Mouse (Mus musculus) thymus, postnatal 4 days (tissue): ENCODE measurements at regions not wholly inside any gene's neighbourhood (a gene's known extent, or its start where the extent isn't known, plus 50 kb on each side); places are given as distances from the start of the nearest gene placed in this dataset.

ENCODE experiments used
- DNase-seq: peaks from one replicate; pipeline ENCODE4 v3.0.0; 2021

DNA sequence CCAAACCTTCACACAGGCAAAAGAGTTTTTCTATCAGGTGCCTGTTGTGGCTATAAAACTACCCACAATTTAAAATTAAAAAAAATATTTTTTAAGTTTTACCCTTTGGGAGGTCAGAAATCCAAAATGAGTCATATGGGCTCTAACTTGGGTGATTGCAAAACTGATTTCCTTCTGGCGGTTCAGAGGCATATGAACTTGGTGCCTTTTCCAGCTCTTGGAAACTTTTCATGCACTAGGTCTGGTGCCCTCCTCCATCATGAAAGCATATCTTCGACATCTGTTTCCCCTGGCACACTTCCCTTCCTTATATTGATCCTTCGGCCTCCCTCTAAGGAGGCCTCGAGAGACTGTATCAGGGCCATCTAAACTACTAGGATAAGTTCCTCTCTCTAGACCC, 168.8 kb downstream of the Gm45692 start:
- no peak for DNase-seq

DNA sequence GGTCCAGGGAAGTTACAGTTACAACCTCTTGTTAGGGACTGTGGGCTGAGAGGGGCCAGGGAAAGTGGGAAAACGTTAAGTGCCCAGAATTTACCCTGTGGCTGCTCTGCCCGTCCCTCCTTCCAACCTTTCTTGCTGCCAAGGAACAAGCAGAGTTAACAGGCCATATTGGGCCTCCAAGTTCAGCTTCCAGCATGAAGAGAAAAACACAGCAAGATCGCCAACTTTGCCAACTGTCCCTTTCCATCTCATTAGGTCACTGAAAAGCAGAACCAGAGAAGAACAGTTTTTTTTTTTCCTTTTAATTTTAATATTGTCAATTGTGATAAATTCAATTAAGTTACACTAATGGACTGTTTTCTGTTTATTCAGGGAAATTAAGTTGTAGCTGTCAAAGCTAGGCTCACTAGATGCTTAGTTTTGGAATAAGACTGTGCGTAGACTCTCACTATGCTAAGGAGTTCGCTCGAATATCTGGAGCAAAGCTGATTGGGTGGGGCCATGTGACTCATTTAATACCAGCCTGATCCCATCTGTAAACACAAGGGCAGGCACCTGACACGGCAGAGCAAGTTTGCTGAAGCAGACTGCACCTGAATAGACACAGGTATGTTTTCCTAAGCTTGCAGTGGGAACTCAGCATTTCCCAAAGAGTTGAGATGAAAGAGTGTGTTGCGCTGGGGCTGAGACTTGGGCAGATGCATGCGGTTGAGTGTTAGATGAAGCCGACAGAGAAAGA, 178.9 kb downstream of the Gm45692 start:
- DNase-seq, result no peak

DNA sequence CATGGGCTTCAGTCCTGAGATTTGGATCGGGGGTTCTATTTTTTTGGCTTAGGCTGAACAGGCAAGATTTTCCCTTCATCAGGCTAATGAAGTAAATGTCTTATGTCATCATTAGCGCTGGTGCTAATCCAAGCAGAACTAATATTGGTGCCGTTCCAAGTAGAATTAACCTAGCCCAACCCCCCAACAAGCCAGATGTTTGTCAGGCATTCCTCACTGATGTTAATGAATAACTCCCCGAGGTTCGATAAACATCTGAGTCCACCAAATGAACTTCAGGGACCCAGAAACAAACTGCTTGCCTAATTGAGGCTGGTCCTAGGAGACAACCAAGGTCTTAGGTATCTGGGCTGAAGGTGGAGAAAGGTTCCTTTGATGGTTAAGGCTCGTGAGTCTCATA, 180.9 kb downstream of the Gm45692 start:
- no peak for DNase-seq

DNA sequence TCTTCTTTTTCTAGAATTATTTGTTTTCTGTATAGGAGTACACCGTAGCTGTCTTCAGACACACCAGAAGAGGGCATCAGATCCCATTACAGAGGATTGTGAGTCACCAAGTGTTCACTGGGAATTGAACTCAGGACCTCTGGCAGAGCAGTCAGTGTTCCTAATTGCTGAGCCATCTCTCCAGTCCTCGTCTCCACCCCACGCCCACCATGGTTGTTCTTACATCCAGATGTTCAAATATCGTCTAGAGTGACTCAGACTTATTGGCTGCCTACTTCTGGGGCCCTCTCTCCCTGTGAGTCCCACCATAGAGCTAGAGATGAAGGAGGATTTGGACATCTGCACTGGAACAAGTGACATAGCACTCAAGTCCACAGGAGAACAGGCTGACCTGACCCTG, 182.6 kb downstream of the Gm45692 start:
- DNase-seq, result no peak

DNA sequence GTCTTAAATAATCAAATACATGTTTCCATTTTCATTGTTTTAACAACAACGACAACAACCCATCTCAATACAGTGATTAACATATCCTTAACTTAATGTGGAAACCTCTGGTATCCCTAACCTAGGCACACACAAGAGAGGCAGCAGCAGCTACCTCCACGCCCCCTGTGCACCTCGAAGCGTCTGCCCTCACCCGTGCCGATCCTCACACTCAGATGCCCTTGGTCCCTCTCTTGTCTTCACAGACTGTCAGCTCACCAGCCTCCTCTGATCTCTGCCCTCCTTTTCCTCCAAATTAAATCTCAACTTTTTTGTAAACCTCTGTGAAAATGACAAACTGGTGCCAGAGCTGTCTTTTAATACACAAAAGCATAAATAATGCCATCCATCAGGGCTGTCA, 185.2 kb downstream of the Gm45692 start:
- no peak for DNase-seq

DNA sequence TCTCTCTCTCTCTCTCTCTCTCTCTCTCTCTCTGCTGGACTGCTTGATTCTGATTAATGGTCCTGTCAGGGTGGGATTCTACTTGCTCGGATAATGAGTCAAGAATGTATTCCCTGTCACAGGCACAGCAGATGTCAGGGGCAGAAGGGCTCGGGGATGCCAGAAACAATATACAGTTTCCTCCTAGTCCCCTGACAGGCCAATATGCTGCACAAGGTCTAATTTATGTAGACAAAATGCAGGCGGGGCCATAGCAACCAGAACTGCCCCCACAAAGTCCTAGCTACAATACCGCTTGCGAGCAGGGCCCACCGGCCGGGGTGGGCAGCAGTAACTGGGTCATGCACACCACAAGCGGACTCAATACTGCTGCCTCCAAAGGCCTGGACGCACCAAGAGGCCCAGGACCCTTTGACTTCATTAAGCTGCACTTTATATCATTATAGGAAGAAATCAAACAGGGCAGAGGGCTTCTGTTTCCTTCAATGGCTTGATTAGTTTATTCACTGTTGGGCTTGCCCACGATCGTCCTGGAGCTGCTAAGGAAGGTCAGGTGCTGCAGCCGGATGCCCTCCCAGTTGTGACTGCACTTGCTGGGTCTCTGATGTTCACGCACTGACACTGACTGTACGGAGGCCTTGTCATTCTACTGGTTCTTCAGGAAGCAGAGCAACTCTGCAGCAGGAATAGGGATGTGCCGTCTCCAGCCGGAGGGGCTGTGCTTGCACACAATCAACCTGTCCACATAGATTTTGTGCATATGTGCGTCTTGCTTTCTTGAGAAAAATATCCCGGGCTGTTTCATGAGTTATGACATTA, 185.9 kb downstream of the Gm45692 start:
- no peak for DNase-seq

DNA sequence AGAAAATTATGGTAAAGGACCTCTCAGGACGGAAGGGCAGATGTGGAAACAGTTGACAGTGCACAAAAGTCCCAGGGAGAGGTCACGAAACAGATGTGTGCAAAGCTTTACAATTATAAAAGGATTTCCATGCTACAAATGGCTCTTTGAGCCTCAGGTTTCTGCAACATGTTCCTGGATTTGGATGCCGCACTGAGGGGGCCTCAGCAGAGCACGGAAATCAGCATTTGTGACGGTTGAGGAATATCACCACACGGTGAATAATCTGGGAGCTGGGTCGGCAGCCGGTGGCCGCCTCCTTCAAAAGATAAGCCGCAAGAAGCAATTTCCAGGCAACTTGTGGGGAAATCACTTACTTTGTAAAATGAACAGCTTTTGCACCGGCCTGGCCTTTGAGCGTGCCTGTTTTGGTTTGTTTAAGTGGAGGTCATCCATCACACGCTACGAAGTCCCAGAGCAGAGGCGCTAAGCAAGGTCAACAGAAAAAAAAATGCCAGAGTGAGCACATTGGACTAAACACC, 188.8 kb downstream of the Gm45692 start:
- no peak for DNase-seq

DNA sequence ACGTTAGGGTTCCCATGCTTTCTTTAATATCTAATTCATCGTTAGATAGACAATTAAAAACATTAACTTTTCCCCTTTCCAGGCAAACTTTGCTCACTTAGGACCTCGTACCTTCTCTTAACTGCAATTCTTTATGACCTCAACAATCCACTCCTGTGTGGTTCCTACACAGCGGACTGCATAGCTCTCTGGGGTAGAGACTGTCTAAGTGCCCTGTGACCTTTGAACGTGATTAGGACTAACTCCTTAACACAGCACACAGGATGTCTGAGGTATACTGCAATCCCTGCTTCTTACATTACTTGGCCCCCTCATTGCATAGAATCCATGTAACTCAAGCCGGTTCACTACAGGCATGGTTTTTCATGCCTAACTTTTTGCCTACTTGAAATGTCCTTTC, 190.4 kb downstream of the Gm45692 start:
- no peak for DNase-seq

DNA sequence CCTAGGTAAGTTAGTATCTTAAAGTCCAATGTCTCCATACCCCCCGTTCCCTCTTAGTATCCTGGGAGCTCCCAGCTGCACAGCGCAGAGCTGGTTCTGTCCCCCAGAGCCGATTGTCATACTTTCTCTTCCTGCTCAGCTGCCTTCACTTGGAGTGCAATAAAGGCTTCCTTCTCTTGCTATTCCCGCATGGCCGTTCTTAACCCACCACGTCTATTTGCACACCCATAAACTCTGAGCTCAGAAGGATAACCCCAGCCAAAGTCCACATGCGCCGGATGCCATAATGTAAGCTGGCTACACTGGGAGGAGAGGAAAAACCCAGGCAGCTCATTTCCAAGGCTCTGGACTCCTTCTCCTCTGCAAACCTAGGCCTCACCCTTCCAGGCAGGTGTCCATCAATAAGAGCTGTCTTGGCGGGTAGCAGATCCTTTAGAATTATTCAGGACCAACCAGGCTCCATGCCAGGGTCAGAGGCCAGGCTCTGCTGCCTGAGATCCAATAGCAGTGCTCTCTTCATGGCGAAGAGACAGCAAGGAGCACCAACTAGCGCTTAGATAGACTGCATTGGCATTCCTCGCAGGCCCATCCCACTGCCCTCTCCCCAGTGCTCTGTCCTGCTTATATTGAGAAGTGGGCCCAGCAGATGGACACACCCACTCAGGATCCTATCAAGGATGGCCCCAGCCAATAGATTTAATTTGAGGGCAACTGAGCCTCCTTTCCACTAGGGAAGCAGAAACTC, 204.4 kb downstream of the Gm45692 start:
- DNase-seq, result no peak

DNA sequence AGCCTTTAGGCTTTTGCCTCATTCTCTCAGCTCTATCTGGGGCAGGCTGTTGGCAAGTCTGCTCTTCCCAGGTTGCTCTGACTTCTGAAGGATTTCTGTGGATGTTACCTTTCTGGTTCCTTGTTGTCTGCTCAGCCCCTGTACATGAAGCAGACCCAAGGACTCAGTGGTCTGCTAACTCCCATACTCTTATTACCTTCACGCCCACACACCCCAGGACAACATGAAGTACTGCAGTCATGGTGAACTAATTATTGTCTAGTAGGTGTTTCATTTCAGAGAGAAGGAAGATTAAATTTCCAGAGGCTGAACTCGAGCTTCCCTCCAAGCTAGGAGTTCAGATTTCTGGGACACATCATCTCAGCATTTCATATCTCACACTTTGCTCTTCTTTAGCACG, 205.3 kb downstream of the Gm45692 start:
- DNase-seq, result no peak

DNA sequence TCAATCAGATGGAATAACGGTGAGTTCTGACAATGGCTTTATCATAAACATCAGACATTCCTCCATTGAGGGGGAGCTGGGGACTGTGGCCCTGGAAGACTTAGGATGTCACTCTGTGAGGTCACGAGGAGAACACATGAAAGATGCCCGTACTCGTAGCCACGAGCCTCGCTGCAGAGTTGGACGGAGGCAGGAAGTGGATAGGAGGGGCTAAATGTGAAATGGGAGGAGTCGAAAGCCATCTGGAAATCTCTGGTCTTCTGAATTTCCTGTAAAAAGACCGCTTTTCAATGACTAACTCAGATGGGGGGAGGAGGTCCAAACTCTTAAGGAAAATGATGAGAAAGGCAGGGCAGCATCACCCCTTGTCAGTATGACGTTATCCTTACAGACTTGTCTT, 210.5 kb downstream of the Gm45692 start:
- no peak for DNase-seq

DNA sequence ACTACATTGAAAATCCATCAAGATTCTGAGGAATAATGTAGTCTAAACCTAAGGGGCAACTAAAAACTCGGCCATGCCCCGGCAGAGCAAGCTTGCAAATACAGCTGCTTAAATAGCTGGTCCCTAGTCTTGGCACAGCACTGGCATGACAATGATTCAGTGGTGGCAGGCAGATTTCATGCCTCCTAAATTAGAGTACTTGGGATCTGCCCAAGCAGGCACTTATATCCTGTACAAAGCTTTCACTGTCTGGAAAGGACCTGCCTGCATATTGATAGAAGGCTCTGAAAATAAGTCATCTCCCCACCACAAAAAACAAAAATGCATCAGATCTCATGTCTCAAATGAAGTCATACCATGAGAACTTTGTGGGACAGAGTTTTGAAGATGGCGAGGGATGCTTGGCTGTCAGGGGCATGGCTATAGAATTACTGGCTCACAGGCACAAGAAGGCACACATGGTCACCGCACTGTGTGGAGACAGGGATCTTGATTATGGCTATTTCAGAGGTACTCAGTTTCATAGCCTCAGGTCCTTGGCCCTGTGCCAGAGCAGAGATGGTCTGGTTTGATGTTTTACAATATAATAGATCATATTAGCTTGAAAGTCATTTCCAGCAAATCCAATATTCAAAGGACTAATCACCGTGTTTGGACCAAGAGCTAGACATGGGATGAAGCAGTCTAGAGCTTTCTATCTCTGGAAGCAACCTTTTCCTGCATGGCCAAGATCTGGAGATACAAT, 217.7 kb downstream of the Gm45692 start:
- DNase-seq, result no peak

DNA sequence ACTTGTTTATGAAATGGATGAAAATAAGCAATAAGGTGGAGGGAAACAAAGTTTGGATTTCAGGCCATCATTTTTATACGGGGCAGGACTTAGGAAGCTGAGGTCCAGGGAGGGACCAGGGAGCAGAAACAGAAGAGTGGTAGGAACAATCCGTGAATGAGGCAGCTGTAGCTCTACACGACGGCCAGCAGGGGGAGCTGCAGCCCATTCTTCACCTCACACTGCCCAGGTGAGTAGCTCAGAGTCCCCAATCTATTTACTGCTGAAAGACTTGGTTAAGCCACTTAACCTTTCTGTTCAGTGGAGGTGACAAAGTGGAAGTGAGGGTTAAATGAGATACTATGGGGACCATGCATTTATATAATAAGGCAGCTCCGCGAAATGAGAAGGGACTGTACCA, 225.7 kb downstream of the Gm45692 start:
- DNase-seq, result peak; percentile 78

DNA sequence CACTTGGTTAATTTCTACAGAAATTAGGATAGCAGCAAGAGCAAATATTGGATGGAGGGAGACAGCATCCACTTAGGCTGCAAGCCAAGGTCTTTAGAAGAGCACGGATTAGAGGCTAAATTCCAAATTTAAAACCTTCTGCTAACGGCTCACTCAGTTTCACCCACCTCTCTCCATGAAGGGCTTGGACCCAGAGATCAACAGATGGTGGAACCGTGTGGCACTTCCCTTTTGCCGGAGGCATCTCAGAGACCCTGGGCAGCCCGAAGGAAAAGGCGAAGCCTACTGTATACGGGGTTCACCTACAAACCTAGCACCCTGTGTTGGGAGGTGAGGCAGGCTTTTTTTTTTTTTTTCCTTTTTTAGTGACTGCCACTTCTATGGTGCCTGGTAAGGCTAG, 229.9 kb downstream of the Gm45692 start:
- no peak for DNase-seq

DNA sequence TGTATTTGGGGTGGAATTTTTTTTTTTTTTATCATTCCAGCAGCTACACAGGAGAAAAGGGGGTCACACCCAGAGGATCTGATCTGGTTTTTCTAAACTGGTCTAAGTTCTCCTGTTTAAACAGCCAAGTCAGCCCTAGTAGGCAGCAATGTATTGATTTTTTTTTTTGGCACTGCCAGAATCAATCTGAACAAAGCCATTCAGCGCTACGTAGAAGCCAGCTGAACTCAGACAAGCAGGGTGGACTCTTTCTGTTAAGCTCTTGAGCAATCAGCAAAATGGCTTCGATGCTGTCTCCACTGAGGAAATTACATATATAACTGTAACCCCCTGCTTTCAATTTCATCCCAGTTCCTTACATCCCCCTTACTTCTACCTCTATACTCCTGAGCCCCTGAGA, 230.5 kb downstream of the Gm45692 start:
- DNase-seq, result no peak

DNA sequence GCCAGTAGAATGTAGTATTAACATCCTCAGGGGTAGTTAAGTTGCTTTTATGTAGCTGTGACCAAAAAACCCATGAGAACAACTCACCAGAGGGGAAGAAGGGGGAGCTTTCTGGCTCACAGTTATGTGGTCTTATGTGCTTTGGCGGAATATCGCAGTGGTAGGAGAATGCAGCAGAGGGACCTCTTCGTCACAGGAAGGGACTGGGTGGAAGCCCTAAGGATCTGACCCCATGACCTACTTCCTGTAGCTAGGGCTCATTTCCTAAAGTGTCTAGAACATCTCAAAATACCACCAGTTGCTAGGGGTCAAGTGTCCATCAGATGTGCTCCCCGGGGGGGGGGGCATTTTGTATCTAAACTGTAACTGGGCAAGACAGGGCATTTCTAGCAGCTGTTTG, 231.3 kb downstream of the Gm45692 start:
- no peak for DNase-seq

DNA sequence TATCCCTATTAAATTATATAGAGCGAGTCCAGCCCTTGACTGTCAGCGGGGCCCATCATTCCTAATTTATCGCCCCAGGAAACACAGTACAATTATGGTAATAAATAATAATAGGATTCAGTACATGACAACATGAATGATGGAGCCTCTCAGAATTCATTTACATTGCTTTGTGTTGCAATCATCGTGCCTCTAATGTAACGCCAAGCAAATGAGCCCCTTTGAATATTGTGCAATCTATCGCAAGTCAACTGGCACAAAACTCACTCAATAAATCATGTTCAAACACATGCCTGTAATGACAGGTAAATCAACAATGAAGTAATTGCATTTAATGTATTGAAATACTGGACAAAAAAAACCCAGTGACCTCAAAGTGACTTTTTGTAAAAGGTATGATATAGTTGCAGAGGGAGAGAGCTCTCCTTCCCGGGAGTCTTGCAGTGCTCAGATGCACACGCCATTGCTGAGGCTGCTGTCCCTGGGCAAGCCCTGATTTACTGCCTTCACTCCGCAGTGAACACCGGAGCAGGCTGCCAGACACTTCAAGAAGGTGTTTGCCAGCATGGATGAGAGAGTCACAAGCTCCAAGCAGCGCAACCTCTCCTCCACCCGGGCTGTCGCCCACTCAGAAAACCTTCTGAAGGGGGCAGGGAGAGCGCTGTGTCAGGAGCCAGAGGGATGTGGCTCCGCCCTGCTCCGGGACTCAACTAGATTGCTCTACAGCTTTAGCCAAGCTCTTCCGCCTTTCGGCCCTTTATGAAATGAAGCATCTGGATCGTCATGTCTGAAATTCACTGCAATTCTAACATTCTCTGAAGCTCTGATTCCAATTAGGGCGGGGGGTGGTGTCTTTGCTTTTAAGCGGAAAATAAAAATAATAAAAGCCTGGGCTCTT, 232.6 kb downstream of the Gm45692 start:
- no peak for DNase-seq

DNA sequence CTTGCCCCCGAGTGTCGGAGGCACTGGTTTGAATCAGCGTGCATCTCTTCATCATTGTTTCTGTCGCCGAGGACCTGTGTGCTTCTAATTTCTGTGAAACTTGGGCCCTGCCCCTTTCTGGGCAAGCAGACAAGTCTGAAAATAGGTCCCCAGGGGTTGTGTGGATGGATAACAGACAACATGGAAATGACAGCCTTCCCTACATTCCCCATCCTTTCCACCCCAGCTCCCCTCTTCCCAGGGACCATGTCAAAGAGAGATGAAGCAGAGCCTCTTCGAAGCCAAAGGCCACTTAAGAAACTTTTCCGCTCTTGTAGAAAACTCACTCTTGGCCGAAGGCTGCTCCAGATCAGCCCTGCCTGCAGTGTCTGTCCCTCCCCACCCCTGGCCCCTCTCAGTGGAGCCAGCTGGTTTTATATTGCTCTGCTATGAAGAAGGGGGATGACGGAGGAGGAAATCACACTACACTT, 233.2 kb downstream of the Gm45692 start:
- no peak for DNase-seq

DNA sequence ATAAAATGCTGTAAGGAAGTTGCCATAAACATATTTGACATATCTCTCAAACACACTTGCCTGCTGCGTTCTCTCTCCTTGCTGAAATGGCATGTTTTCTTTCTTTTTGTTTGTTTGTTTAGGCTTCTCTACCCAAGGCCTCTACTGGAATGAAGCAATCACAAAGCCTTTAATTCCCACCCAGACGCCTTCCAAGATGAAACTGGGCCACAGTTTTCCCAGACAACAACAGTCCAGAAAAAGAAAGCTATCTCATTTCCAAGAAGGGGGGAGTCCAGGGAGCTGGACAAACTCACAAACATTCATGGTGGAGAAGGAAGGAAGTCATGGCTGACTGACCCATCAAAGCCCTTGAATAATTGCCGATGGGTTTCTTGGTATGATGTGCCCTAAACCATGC, 234.1 kb downstream of the Gm45692 start:
- no peak for DNase-seq

DNA sequence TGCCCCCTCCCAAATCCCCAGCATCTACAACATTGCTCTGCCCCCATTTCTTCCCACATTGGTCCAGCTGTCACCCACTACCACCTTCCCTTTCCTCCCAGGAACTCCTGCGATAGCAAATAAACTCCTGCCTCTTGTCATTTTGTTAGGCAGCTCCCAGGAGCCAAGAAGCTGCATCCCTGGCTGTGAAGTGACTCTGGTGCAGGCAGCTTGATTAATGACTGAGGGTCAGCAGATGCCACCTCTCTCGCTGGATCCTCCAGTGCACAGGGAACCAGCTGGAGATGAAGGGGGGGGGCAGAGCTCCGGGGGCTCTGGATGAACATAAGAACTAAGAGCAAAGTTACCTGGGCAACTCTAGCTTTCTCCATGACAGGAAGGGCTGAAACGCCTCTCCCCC, 235.2 kb downstream of the Gm45692 start:
- no peak for DNase-seq

DNA sequence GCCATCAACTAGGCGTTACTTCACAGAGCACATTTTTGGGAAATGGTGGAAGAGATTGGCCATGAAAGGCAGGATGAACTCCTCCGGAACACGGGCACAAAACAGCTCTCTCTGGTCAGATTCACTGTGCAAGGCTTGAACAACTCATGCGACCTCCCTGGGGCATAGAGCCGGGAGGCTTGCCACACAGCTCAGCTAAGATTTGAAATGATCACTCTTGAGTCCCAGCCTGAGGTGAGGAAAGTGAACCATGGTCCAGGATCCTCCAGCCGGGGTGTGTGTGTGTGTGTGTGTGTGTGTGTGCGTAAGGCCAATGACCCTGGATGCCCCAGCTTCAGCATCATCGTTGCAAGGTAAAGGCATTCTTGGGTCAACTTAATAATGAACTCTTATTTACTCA, 237.5 kb downstream of the Gm45692 start:
- no peak for DNase-seq

DNA sequence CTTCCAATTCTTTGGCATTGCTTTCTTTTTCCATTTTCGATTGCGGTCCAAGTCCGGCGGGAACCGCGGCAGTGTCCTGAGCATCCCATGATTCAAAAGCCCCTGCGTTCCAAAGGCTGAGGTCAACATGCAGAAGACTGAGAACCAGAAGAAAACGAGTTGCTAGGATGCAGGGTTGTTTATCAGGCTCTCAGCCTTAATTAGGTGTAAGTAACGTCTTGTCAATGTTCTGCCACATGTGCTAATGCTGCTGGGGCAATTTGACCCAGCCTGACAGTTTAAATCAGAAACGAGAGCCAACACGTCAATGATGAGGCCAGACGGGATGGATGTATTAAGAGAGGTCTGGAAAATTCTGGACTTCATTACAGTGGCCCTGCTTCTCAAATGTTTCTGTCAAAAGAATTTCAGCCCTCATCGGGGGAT, 239.4 kb downstream of the Gm45692 start:
- DNase-seq, result no peak
